Mouse (Mus musculus) right cerebral cortex, postnatal 14 days (tissue): ENCODE data around the gene Gm3696.
"Not testable (repeated sequence)": the region's sequence is repeated elsewhere in the genome, so short reads cannot be mapped to it uniquely, and the experiment has no call there.

Experiments used
- DNase-seq: peaks from one replicate; pipeline ENCODE4 v3.0.0; 2022

The Gm3696 gene

GRCm38 (mm10) chr14:7100521-7100920 lies at the start of gene Gm3696:
Gene Gm3696, minus strand, starts transcription at chr14:7100621.
- DNase-seq = not testable (repeated sequence)

GRCm38 (mm10) chr14:7125312-7125711 lies 24.9 kb upstream of the Gm3696 start, which contains the start of gene Gm6676:
Gene Gm6676, minus strand, starts transcription at chr14:7125412.
- not testable (repeated sequence) for DNase-seq

- DNase-seq = peak; percentile 7
Observed at GRCm38 (mm10) chr14:7105124-7105802, 4.8 kb upstream of the Gm3696 start.

- DNase-seq = not testable (repeated sequence)
Observed at GRCm38 (mm10) chr14:7044870-7045269, 55.6 kb downstream of the Gm3696 start, which contains the start of gene Gm3685. Gene Gm3685, minus strand, starts transcription at chr14:7044970.
